Mouse (Mus musculus): ENCODE data around the gene Eml4. TPM values are rescaled to one million over a fixed set of nuclear protein-coding genes. Genes with fewer than 3 reads are reported as not detected.

The Eml4 gene
- 10 to 100 TPM; 17.5 to 18.1 TPM for total RNA-seq (2021)

DNA sequence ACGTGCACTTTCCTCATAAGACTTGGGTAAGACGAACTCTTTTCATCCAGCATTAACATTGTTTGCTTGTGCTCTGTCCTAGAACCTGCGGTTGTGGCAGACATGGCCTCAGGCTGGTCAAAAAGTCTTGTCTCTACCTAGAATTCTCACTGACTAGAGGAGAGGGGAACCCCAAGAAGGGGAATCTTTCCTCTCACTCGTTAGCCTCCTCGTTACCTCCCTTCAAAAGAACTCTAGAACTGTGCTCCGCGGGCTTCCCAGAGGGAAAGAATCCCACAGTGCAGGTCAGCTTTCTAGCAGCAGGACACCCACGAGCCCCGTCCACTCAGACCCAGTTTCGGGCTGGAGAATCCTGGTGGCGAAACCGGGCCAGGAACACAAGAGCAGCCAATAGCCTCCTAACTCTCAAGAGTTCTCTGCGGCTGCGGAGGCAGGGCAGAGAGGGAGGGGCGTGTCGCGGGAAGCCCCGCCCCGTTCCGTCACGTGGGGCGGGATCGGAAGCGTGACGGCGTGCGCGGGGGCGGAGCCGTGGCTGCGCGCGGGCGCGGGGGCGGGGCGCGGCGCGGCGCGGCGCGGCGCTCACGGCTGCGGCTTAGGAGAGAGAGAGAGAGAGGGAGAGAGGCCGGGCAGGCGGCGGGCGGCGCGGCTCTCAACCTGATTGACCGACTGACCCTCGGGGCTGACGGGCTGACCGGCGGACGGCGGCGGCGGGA lies at the start of gene Eml4:
Eml4 (plus strand) TSS at position 553 of the 713 bp plus-strand sequence.
- peak; percentile 97 for DNase-seq

DNA sequence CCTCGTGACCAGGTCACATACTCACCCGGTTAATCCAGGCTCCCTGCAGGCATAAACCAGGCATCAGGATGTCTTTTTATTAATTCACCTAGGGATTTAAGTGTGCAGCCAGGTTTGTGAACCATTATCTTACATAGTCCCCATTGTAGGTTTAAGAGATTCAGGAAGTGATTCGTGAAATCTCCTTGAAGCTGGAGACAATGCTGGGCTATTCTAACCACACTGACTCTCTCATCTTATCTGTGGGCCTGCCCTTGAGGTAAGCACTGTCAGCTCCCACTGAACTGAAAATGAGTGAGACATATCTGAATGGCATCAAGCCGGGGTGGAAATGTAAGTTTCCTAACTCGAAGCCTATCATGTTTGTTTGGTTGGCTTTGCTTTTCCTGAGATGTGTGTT lies 49.3 kb upstream of the Eml4 start:
- no peak for DNase-seq

DNA sequence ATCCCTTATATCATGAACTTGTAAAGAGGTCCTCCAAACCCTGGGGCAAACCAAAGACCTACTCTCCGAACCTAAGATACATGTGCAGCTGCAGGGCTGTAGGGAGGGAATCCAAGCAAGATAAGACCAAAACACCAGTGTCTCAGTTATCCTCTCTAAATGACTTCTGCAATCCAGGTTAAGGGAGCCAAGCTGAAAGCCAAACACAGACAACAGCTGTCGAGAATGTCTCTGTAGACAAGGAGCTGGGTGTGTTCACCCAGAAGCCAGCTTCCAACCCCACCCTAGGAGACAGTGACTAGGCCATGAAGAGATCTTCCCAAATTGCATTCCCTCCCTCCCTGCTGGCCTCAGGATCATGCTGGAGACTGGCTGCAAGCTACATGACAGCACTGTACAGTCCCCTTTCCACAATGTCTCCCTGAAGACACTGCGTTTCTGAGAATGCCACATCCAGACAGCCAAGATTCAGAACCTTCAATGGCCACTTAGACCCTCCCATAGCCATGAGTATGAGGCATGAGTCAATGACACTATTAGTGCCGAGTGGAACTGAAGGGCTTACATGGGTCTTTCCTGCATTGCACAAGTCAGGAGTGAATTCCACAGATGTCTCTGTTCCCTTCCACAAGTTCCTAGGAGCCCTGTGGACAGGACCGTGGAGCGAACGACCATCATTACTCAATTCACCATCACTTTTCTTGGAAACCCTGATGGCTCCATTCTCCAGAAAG lies 46.5 kb upstream of the Eml4 start:
- no peak for DNase-seq

DNA sequence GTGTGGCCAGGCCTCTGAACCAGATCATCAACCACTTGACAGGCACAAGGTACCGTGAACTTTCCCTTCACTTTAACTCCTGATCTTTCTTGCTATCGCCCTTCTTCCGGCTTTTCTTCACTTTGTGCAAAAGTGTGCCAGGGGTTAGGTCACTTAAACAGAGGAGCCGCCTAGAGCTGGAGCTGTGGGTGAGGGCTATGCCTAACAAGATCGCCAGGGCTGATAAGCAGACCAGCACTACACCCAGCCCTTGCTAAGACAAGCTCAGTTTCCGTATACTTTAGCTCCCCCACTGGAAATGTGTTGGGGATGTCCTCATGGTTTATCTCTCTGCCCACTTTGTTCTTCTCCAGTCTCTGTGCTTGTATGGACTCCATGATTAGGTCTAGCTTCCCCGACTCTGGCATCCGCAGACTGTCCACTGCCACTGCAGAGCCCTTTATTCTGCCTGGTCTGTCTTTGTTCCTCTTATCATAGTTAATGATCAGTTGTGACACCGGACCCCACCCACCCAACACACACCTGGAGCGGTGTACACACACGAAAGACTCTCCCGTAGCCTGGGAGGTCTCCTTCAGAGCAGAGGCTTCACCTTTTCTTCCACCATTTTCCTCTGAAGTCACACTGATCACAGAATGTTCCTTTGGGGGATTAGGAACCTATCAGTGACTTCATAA lies 43.6 kb upstream of the Eml4 start:
- no peak for DNase-seq

DNA sequence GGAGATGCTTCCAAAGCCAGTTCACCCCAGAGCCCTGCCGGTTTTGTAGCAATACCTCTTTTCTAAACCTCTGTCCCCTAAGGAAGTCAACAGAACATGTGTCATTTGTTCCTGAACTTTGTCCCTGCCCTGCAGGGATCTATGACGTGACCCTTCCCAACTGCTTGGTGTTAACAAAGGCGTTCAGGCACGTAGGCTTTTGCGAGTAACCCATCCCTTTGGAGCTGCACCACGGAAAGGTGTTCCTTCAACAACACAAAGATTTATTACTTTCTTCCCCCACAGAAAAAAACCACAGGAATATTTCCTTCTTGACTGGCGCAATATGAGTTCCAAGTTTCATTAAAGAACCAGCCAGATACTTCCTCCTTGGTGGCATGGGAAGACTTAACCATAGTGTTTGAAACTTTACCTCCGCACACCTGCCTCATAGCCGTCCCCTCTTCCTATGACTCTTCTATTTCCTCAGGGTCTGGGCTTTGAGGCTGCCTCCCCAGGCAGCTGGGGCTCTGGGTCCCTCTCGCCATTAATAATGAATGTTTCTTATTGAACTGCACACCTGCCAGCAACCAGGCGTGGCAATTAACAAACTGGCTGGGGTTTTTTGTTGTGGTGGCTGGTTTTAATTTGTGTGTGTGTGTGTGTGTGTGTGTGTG lies 43.0 kb upstream of the Eml4 start:
- DNase-seq: no peak

DNA sequence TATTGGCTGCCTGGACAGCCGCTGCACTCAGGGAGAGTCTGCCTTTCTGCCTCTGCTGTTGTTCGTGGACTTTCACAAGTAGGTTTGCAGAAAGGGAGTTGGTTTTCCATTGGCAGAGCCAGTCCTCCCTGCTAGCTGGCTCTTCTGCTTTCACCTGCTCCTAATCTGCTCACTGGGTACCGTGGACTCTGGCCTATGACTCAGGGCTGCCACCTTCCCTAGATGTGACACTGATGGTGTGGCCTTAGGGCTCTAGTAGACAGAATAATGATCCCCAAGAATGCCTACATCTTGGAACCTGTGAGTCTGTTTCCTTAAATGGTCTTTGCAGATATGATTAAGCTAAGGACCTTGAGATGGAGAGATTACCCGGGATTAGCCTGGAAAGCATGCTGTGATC lies 42.3 kb upstream of the Eml4 start:
- no peak for DNase-seq

DNA sequence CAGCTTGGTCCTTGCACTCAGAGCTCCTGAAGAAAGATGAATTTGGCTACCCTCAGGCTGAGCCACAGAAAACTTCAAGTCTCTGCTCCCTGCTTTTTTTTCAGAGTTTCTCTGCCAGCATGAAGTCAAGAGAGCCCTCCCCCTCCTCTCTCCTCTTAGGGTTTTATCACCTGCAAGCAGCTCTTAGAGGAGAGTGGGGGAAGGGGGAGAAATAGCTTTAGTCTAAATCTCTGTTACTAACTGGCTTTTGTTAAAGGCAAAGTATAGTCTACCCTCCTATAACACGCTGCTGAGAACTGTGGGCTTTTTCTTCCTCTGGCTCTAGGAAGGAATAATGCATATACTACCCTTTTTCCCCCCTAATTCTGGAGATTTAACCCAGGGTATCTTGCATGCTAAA lies 41.5 kb upstream of the Eml4 start:
- no peak for DNase-seq

DNA sequence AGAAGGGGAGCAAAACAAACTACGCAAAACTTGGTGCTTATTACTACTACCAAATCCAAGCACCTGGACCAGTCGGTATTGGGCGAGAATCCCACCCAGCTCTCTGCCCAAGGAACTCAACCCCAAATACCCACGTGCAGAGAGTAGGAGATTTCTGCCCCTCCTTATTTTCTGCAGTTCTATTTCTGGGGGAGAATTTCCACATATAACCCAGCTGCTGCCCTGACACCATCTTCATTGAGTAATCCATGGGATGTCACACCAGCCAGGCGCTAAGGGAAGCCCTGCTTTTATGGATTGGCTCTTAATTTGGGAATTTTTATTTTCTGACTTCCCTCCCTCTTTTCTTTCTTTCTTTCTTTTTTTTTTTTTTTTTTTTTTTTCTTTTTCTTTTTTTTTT lies 38.9 kb upstream of the Eml4 start:
- no peak for DNase-seq

DNA sequence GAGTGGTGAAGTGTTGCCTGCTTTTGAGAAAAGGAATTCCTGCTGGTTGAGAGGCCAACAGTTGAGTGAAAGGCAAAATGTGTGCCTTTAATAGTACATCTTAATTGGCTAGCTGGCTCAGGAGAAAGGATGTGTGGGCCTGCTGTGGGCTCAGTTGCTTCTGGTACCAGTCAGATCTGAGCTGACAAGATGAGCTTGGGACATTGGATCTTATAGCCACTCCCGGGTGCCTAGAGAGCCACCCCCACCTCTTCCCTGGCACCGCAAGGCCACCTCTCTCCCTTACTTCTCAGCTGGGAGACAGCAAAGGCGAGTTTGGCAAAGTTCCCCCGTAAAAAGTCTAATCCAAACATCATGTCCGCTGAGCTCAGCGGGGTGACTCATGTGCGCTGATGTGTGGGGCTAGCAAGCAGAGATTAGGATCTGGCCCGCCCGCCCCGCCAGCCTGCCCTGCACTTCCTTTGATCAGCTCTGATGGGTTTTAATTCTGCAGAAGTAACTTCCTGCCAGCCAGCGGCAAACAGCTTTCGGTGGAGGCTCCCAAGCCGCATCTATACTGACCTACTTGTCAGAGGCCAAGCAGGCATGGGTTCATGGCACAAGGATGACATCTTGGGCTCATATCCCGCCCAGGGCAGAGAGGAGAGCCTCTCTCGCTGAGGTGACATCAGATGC lies 38.4 kb upstream of the Eml4 start:
- DNase-seq: peak; percentile 62

DNA sequence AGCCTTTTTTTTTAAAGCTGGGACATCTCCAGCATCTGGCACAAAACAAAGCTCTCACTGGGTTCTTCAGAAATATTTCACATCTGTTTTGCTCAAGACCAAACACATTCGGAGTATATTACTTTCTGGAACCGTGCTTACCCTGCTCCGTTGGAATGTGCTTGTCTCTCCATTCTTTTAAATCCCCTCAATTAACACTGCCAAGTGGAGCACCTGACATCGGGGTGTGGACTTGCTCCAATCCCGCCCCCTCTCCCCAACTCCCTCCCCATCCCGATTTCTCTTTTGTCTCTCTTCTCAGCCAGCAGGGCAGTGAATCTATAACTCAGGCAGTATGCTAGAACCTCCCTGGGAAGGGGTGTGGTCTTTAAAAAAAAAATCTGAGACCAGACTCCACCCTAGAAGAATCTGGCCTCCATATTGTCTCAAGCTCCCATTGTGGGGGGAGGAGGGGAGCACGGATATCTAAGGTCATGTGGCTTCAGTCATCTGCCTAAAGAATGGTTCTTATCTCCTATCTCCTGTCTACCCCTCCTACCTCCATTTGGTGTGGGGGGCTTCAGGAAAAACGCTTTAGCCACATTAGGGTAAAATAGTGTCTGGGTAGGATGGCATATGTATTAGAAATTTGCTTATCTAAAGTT lies 37.6 kb upstream of the Eml4 start:
- DNase-seq: no peak

DNA sequence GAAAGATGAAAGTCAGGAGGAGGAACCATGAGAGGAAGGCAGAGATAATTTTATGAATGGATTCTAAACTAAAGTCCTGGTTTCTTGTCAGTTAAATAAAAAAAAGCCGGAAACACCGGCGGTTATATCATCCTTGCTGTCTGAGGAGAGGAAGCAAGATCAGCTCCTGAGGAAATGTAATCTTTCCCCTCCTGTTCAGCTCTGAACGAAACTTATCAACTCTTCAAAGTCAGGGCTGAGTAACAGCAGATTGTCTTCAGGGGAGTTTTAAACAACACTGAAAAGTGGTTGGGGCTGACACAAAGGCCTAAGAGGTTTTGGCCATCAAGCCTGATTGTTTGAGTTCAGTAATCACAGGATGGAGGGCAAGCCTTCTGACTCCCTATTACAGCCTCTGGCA lies 35.3 kb upstream of the Eml4 start:
- no peak for DNase-seq

DNA sequence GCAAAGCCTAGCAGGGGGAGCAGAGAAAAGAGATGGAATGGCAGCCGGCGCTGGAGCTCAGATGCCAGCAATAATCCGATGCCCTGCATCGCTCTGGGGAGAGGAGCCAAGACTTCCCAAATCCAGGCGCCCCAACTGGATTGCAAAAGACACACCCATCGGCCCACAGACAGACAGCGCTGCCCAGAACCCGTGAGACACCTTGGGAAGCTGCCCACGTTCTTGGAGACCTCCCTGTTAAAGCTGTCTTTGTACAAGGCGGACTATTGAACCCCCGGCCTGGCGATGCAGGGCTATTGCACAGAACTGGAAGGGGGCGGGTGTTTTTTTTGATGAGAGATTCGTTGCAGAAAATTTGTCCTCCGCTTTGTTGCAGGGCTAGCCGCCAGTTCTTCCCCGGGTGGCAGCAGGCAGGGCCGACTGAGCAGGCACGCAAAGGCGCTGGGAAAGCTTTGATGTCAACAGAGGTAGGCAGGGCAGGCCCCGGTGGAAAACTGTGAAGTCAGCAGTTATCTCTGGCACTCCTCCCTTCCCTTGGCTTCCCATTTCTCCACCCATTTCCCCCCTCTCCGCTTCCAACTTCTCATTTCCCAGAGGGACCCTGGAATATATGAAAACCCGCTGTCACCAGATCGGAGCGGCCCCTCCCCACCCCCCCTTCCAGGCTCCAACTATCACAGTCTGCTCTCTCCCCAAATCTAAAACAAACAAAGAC lies 28.0 kb upstream of the Eml4 start:
- peak; percentile 69 for DNase-seq

DNA sequence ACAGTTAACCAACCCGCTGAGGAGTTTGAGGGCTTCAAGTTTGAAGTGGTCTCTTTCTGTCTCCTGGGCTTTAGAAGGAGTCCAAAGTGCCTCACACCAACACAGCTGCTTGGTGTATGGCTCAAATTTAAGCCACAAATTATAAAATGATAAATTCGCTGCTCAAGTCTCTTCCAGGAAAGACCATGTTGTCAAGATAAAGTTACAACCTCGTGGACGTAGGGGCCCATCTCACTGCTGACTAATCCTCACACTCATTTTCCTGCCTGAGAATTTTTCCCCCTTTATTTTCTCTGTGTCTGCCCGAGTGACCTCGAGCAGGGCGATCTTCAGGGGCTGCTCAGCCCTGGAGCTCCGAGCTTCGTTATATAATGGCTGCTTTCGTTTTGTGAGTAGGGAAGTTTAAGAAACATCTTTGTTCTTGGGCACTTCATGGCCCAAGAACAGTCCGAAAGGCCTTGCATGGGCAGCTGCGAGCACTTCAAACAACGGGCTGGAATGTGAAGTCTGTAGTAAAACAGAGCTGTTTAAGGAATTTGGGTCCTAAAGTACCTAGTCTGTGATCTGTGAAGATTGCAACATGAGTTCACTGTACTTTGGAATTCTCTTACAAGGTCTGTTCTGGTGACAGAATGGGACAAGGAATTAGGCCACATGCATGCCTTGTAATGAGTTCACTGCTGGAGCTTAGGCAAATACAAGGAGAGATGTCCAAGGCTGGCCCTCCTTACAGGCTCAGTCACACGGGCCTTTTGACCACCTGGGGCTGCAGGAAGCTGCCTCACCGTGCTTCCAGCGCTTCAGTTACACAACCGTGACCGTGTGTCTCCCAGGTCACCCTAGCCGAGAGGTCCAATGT lies 27.1 kb upstream of the Eml4 start:
- no peak for DNase-seq

DNA sequence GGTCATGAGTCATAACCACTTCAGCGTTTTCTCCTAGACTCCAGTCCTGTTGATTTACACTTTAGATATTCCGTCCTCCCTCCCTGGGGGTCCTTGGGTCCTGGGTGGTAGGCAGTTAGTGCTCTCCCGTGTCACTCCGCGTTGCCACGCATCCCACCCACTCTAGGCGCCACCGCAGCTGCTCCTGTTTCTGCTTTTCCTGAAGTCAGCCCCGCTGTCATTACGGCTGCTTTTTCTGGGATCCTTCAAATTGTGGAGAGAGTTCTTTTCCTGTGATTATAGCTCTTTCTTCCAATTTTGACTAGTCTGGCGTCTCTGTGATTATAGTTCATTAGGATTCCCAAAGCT lies 26.5 kb upstream of the Eml4 start:
- DNase-seq: no peak

DNA sequence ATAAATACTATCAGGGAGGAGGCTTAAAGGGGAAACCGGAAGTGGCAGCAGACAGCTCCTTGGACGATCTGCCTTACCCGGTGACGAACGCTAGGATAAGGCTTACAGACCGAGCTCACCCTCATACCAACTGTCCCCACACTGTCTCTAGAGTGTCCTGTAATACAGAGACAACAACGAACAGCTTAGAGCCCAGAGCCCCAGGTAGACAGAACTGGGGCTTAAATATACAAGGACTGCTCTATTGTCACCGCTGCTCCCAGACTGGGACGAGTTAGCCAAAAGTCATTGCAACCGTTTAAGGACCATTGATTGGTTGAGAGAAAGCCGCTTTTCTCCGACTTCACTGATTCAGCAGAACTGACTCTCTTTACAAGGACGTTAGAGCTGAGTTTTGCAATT lies 15.5 kb upstream of the Eml4 start:
- no peak for DNase-seq

DNA sequence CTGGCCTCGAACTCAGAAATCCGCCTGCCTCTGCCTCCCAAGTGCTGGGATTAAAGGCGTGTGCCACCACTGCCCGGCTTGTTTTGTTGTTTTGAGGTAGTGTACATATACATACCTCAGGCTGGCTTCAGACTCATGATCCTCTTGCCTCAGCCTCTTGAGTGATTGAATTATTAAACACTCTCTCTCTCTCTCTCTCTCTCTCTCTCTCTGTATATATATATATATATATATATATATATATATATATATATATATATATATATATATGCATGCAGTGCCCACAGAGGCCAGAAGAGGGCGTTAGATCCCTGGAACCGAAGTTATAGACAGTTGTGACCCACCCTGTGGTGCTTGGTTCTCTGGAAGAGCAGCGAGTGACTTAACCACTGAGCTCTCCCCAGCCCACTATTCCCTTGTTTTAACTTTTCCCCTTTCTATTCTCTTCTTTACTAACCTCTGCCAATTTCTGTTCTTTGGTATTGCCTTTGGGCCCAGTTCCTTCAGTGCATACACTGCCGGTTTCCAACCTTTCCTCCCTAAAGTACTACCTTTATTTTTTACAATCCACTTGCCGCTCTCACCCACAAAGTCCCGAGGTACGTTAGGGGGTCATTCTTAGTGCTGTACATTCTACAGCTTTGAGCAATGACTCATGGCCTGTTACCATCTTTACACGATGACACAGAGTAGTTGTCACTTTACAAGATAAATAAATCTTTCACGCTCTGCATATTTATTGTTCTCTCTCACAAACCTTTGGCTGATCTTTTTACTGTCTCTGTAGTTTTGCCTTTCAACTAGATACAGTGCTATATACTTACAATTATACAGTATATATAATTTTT lies 13.5 kb upstream of the Eml4 start:
- DNase-seq: no peak

DNA sequence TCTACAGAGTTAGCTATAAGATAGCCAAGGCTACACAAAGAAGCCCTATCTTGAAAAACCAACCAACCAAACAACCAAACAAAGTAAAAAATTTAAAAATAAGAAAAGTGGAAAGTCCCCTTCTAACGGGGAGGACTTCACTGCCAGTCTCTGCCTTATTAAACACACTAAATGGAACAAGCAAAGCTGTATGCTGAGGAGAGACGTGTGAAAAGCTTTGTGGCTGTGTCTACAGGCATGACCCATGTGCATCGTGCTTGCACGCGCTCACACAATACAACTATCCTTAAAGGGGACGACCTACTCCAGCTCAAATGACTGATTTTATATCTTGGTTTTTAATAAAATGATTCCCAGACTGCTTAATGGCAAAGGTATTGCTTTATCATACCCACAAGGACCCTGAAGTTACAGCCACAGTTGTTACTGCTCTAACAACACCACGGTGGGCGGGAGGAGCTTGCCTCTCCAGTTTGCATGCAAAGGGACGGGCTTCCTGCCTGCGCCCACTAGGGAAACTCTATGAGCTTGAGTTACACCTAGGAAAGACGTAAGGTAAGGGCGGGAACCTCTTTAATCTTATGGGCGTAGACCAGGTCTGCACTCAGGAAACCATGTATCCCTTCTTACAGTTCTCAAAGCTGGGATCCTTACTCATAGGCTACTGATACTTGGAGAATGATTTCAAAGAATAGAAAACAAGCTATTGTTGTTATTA lies 11.2 kb upstream of the Eml4 start:
- DNase-seq: no peak

DNA sequence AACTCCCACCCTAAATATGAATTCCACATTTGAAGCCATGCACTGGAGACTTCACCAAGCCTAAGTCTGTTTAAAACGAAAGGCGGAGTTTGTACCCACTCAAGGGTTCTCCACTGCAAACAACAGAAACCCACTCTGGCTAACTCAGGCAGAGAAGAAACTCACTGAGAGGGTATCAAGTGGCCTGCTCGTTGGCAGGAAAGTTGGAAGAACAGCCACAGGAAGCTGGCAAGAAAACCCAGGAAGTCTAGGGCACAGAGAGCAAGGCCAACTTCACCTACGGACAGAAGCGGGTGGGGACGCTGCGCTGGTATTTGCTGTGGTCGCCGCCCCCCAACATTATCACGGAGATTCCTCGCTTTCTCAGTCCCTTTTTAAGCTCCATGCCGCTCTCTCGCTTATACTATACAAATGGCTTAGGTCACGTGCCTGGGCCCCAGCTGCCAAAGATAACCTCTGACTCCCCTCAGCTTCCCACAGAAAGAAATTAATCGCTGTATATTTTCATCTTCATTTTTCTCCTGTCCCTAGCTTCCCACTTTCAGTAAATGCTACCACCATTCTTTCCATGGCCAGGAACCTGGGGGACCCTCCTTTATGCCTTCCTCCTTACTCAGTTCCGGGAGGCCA lies 9.7 kb upstream of the Eml4 start:
- no peak for DNase-seq

All from heart, postnatal 4 days (tissue).